Mouse (Mus musculus) liver, embryonic 11.5 days (tissue): ENCODE data around the gene Dusp10. TPM values are rescaled to one million over a fixed set of nuclear protein-coding genes. Genes with fewer than 3 reads are reported as not detected.

ENCODE experiments used
- ATAC-seq: fragments of 200-750 bp; cut with Nextera tagmentation; replicated peaks from 2 replicates; pipeline ENCODE4 v1.8.0; 2017; ENCODE audit warnings: moderate number of reproducible peaks, mild to moderate bottlenecking, moderate TSS enrichment, moderate library complexity; ENCODE audit not compliant: low FRiP score
- DNase-seq: peaks from one replicate; pipeline ENCODE4 v3.0.0-alpha.2; 2017; ENCODE audit warnings: low spot score
- H3K27ac ChIP-seq: fragments of 300-500 bp; sonication (generic); 2 replicates; pipeline ENCODE4 v1.5.1; 2014; ENCODE audit warnings: mild to moderate bottlenecking, low read depth, low read length, control low read depth
- H3K27me3 ChIP-seq: fragments of 300-500 bp; sonication (generic); replicated peaks from 2 replicates; pipeline ENCODE4 v1.6.1; 2014; ENCODE audit warnings: low read length, mixed read lengths; ENCODE audit not compliant: control insufficient read depth, insufficient read depth
- H3K36me3 ChIP-seq: fragments of 300-500 bp; sonication (generic); 2 replicates; pipeline ENCODE4 v1.6.1; 2014; ENCODE audit warnings: mild to moderate bottlenecking, low read length, moderate library complexity, mixed read lengths; ENCODE audit not compliant: control insufficient read depth, insufficient read depth
- H3K4me1 ChIP-seq: fragments of 300-500 bp; sonication (generic); replicated peaks from 2 replicates; pipeline ENCODE4 v1.6.1; 2014; ENCODE audit warnings: low read length, mixed read lengths; ENCODE audit not compliant: control insufficient read depth, insufficient read depth
- H3K4me2 ChIP-seq: fragments of 300-500 bp; sonication (generic); 2 replicates; pipeline ENCODE4 v1.6.1; 2014; ENCODE audit warnings: mild to moderate bottlenecking, control low read depth, moderate library complexity
- H3K4me3 ChIP-seq: fragments of 300-500 bp; sonication (generic); 2 replicates; pipeline ENCODE4 v1.5.1; 2014; ENCODE audit warnings: low read depth, low read length, control low read depth
- H3K9ac ChIP-seq: fragments of 300-500 bp; sonication (generic); 2 replicates; pipeline ENCODE4 v1.6.1; 2014; ENCODE audit warnings: low read depth, low read length, control low read depth
- H3K9me3 ChIP-seq: fragments of 300-500 bp; sonication (generic); 2 replicates; pipeline ENCODE4 v1.6.1; 2016; ENCODE audit warnings: low read length, inconsistent platforms, mixed read lengths; ENCODE audit not compliant: control insufficient read depth
- WGBS: fragments of 180-500 bp; shearing (Covaris S2); extraction: QIAGEN DNeasy Blood & Tissue Kit; methylation state at CpG from one replicate; pipeline ENCODE4 v1.1.7; 2014; 5-methylcytosine and 5-hydroxymethylcytosine counted together
- polyA plus RNA-seq: library from polyadenylated mRNA; unstranded; fragments of >200 nt; fragmentation: Nextera tagmentation; extraction: Ambion mirVana; gene quantifications from 2 replicates; pipeline ENCODE4 v1.2.1, GENCODE M21; 2014

Dusp10 gene
- polyA plus RNA-seq, 1 experiment from 2014 or later = 5.4 TPM

- H3K4me3 ChIP-seq = peak within 1 kb of the TSS; percentile 80
- peak within 1 kb of the TSS; percentile 92 for H3K9ac ChIP-seq
- H3K27me3 ChIP-seq = no peaks in the 10 kb centered on the region
- peak; percentile 98 for ATAC-seq
- peaks cover 3% of the 10 kb centered on the region for H3K36me3 ChIP-seq
- H3K4me1 ChIP-seq = peaks cover 4% of the 10 kb centered on the region; the same call in 1 of the 2 replicates
- H3K4me2 ChIP-seq = peak within 1 kb of the TSS; percentile 95
- peak within 1 kb of the TSS; percentile 89 for H3K27ac ChIP-seq
- under 1% methylated on average over 38 of the region's 38 CpGs for WGBS
- H3K9me3 ChIP-seq = no peaks in the 10 kb centered on the region
- DNase-seq = peak; percentile 97
Observed at GRCm38 (mm10) chr1:184034011-184034557, 21.0 kb downstream of the Dusp10 start, which contains the start of gene 1700056E22Rik. Gene 1700056E22Rik, minus strand, starts transcription at chr1:184034301.

GRCm38 (mm10) chr1:184034741-184035181 is 21.7 kb downstream of the Dusp10 start:
- H3K36me3 ChIP-seq = peaks cover 3% of the 10 kb centered on the region
- peak; percentile 59 for DNase-seq
- WGBS = 2% methylated on average over 12 of the region's 12 CpGs

GRCm38 (mm10) chr1:184035346-184035903 is 22.3 kb downstream of the Dusp10 start:
- H3K4me1 ChIP-seq = peaks cover 4% of the 10 kb centered on the region; the same call in 1 of the 2 replicates
- H3K36me3 ChIP-seq = peaks cover 3% of the 10 kb centered on the region
- H3K27ac ChIP-seq = no peak overlapping the region
- peak overlapping the region; percentile 22 for H3K9ac ChIP-seq
- peak overlapping the region; percentile 91 for H3K4me2 ChIP-seq
- no peak for DNase-seq
- H3K27me3 ChIP-seq = no peaks in the 10 kb centered on the region
- no peaks in the 10 kb centered on the region for H3K9me3 ChIP-seq
- peak overlapping the region; percentile 60 for H3K4me3 ChIP-seq
- no peak for ATAC-seq
- WGBS = 14% methylated on average over 12 of the region's 12 CpGs

More at GRCm38 (mm10) chr1:184034741-184035181, 21.7 kb downstream of the Dusp10 start:
- peak overlapping the region; percentile 91 for H3K4me2 ChIP-seq
- ATAC-seq = no peak
- H3K9ac ChIP-seq = peak overlapping the region; percentile 61
- H3K27me3 ChIP-seq = no peaks in the 10 kb centered on the region
- no peak overlapping the region for H3K27ac ChIP-seq
- H3K9me3 ChIP-seq = no peaks in the 10 kb centered on the region
- peaks cover 4% of the 10 kb centered on the region; the same call in 1 of the 2 replicates for H3K4me1 ChIP-seq
- H3K4me3 ChIP-seq = peak overlapping the region; percentile 60

GRCm38 (mm10) chr1:184037802-184038201 is 24.7 kb downstream of the Dusp10 start:
- Histone ChIP-seq H3K27ac (no peak overlapping the region), H3K27me3 (no peaks in the 10 kb centered on the region), H3K9me3 (no peaks in the 10 kb centered on the region), H3K36me3 (peaks cover 3% of the 10 kb centered on the region), H3K4me3 (no peak overlapping the region), H3K4me2 (no peak overlapping the region), H3K9ac (no peak overlapping the region), H3K4me1 (peaks cover 6% of the 10 kb centered on the region; the same call in 1 of the 2 replicates)
- 80% methylated on average over 4 of the region's 4 CpGs for WGBS
- ATAC-seq (no peak), DNase-seq (no peak)

- peaks cover 3% of the 10 kb centered on the region for H3K36me3 ChIP-seq
- no peak overlapping the region for H3K4me3 ChIP-seq
- ATAC-seq (no peak), DNase-seq (no peak)
- no peak overlapping the region for H3K27ac ChIP-seq
- H3K9ac ChIP-seq = no peak overlapping the region
- no peaks in the 10 kb centered on the region for H3K9me3 ChIP-seq
- WGBS = 83% methylated on average over 10 of the region's 10 CpGs
- peaks cover 9% of the 10 kb centered on the region; the same call in 1 of the 2 replicates for H3K4me1 ChIP-seq
- no peaks in the 10 kb centered on the region for H3K27me3 ChIP-seq
- H3K4me2 ChIP-seq = no peak overlapping the region
Observed at GRCm38 (mm10) chr1:184039301-184039700, 26.2 kb downstream of the Dusp10 start.

GRCm38 (mm10) chr1:184040181-184040580 is 27.1 kb downstream of the Dusp10 start:
- Histone ChIP-seq H3K4me1 (peaks cover 9% of the 10 kb centered on the region; the same call in 1 of the 2 replicates), H3K4me3 (no peak overlapping the region)

GRCm38 (mm10) chr1:184040906-184041305 is 27.8 kb downstream of the Dusp10 start:
- H3K4me3 ChIP-seq = no peak overlapping the region
- H3K4me2 ChIP-seq = no peak overlapping the region
- H3K9me3 ChIP-seq = no peaks in the 10 kb centered on the region
- no peak overlapping the region for H3K27ac ChIP-seq
- ATAC-seq (no peak), DNase-seq (no peak)
- no peak overlapping the region for H3K9ac ChIP-seq
- no peaks in the 10 kb centered on the region for H3K27me3 ChIP-seq
- WGBS = 86% methylated on average over 1 of the region's 1 CpGs
- H3K4me1 ChIP-seq = peaks cover 9% of the 10 kb centered on the region; the same call in 1 of the 2 replicates
- peaks cover 3% of the 10 kb centered on the region for H3K36me3 ChIP-seq

More at GRCm38 (mm10) chr1:184040181-184040580, 27.1 kb downstream of the Dusp10 start:
- no peaks in the 10 kb centered on the region for H3K9me3 ChIP-seq
- H3K27me3 ChIP-seq = no peaks in the 10 kb centered on the region
- H3K36me3 ChIP-seq = peaks cover 3% of the 10 kb centered on the region
- H3K9ac ChIP-seq = no peak overlapping the region
- no peak overlapping the region for H3K27ac ChIP-seq
- no peak overlapping the region for H3K4me2 ChIP-seq
- DNase-seq = no peak
- WGBS = 90% methylated on average over 11 of the region's 11 CpGs
- no peak for ATAC-seq

GRCm38 (mm10) chr1:184041778-184042573 is 28.9 kb downstream of the Dusp10 start:
- DNase-seq = no peak
- H3K36me3 ChIP-seq = peaks cover 1% of the 10 kb centered on the region
- no peak overlapping the region for H3K9ac ChIP-seq
- H3K4me1 ChIP-seq = peaks cover 9% of the 10 kb centered on the region; the same call in 1 of the 2 replicates
- H3K9me3 ChIP-seq = no peaks in the 10 kb centered on the region
- H3K27ac ChIP-seq = no peak overlapping the region
- H3K4me3 ChIP-seq = no peak overlapping the region
- H3K27me3 ChIP-seq = no peaks in the 10 kb centered on the region
- 81% methylated on average over 9 of the region's 9 CpGs for WGBS
- ATAC-seq = no peak; the same call in 1 of the 2 replicates
- no peak overlapping the region for H3K4me2 ChIP-seq
